Mouse (Mus musculus): Measurements from ENCODE around the gene Evc2. TPM values are rescaled to one million over a fixed set of nuclear protein-coding genes. Genes with fewer than 3 reads are reported as not detected.

Gene Evc2
- polyA plus RNA-seq (2015; fragmentation: Nextera tagmentation; extraction: Ambion mirVana), result 1.1 and 1.2 TPM in 2 replicates

GRCm38 (mm10) chr5:37338288-37338687 lies at the start of gene Evc2:
Gene Evc2 (plus strand): TSS chr5:37338499.
- peak within 1 kb of the TSS; percentile 72 for H3K4me2 ChIP-seq
- H3K27me3 ChIP-seq, result peaks cover 36% of the 10 kb centered on the region
- H3K36me3 ChIP-seq (replicated peaks), result no peaks in the 10 kb centered on the region
- ATAC-seq (ENCODE audit: insufficient read depth), result no peak
- WGBS (ENCODE audit: insufficient replicate concordance), result under 1% methylated on average over 27 of the region's 27 CpGs
- 0 out of 2 replicates have a peak within 1 kb of the TSS, but pooled peaks have one; percentile 8 for H3K9ac ChIP-seq
- H3K9me3 ChIP-seq (replicated peaks), result no peaks in the 10 kb centered on the region
- H3K4me3 ChIP-seq (replicated peaks), result peak within 1 kb of the TSS; percentile 52
- 0 out of 2 replicates have a peak, but pooled peaks cover 7% of the 10 kb centered on the region for H3K4me1 ChIP-seq (replicated peaks)
- H3K27ac ChIP-seq (replicated peaks), result no peak within 1 kb of the TSS

DNA sequence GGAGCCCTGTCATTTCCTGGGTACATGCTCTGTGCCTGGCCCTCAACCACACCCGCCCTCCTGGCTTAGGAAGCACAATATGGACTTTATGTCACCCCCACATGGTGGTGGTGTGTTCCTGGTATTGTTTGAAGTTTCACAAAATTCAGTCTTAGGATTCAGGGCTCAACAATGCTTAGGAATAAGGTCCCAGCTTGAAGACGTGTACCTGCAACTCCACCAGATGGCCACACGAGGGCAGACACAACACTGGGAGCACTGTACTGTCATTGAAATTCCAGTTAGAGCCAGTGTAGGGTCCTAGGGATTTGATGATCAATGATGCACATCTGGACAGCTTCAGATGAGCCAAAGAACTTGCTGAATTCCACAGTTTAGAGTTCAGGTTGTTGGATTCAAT lies 49.1 kb upstream of the Evc2 start:
- no peaks in the 10 kb centered on the region for H3K9me3 ChIP-seq (replicated peaks)
- H3K4me2 ChIP-seq, result no peak overlapping the region
- H3K4me1 ChIP-seq (replicated peaks), result no peaks in the 10 kb centered on the region
- WGBS (ENCODE audit: insufficient replicate concordance), result 11% methylated on average over 3 of the region's 3 CpGs
- no peak overlapping the region for H3K4me3 ChIP-seq (replicated peaks)
- H3K36me3 ChIP-seq (replicated peaks), result no peaks in the 10 kb centered on the region
- no peaks in the 10 kb centered on the region for H3K27me3 ChIP-seq
- H3K9ac ChIP-seq, result no peak overlapping the region
- no peak overlapping the region for H3K27ac ChIP-seq (replicated peaks)
- no peak for ATAC-seq (ENCODE audit: insufficient read depth)

- Histone ChIP-seq H3K27ac (replicated peaks) (no peak overlapping the region), H3K4me1 (replicated peaks) (no peaks in the 10 kb centered on the region), H3K9ac (no peak overlapping the region), H3K36me3 (replicated peaks) (no peaks in the 10 kb centered on the region), H3K9me3 (replicated peaks) (no peaks in the 10 kb centered on the region), H3K27me3 (no peaks in the 10 kb centered on the region), H3K4me2 (no peak overlapping the region), H3K4me3 (replicated peaks) (no peak overlapping the region)
- WGBS (ENCODE audit: insufficient replicate concordance), result 44% methylated on average over 9 of the region's 9 CpGs
- no peak for ATAC-seq (ENCODE audit: insufficient read depth)
Measured at GRCm38 (mm10) chr5:37290983-37291382, 47.3 kb upstream of the Evc2 start.

DNA sequence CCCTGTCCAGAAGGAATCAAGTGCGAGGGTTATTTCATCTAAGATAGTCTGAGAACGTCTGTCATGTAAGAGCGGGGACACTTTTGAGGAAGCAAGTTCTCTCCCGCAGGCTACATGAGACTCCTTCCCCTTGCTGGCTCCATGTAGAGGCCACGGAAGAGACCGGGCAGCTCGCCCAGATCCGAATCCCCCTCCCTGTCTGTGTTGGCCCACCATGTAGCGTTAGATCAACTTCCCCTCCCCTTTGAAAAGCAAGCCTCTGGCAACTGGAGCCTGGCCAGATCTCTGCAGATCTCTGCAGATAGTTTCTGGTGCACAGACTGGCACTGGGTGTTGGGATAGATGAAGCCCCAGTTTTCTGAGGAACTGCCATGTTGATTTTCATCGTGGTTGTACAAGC lies 41.6 kb upstream of the Evc2 start:
- H3K4me1 ChIP-seq (replicated peaks), result no peaks in the 10 kb centered on the region
- no peaks in the 10 kb centered on the region for H3K9me3 ChIP-seq (replicated peaks)
- H3K27ac ChIP-seq (replicated peaks), result no peak overlapping the region
- H3K27me3 ChIP-seq, result no peaks in the 10 kb centered on the region
- no peaks in the 10 kb centered on the region for H3K36me3 ChIP-seq (replicated peaks)
- no peak overlapping the region for H3K9ac ChIP-seq
- no peak overlapping the region for H3K4me3 ChIP-seq (replicated peaks)
- no peak for ATAC-seq (ENCODE audit: insufficient read depth)
- 65% methylated on average over 10 of the region's 10 CpGs for WGBS (ENCODE audit: insufficient replicate concordance)
- no peak overlapping the region for H3K4me2 ChIP-seq

DNA sequence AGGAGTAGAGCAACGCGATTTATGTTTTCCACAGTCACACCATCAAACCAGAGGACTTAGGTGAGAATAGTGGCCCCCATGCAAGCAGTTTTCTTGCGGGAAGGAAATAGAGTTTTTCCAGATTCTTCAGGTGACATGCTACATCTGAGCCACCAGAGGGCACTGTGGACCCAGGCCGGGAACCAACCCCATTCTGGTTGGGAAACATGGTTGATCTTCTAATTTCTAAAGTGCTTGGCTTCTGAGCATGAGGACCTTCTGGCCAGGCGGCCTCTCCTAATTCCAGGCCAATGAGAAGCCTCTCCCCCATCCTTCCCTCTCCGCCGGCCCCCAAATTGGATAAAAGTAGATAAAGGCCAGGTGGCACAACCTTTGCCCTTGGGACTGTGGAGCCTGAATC lies 39.9 kb upstream of the Evc2 start:
- no peak overlapping the region for H3K4me3 ChIP-seq (replicated peaks)
- no peaks in the 10 kb centered on the region for H3K27me3 ChIP-seq
- no peaks in the 10 kb centered on the region for H3K36me3 ChIP-seq (replicated peaks)
- H3K4me2 ChIP-seq, result no peak overlapping the region
- no peak overlapping the region for H3K27ac ChIP-seq (replicated peaks)
- no peaks in the 10 kb centered on the region for H3K9me3 ChIP-seq (replicated peaks)
- no peak overlapping the region for H3K9ac ChIP-seq
- no peak for ATAC-seq (ENCODE audit: insufficient read depth)
- 18% methylated on average over 7 of the region's 7 CpGs for WGBS (ENCODE audit: insufficient replicate concordance)
- no peaks in the 10 kb centered on the region for H3K4me1 ChIP-seq (replicated peaks)

GRCm38 (mm10) chr5:37310026-37310425 lies 28.3 kb upstream of the Evc2 start:
- 70% methylated on average over 9 of the region's 9 CpGs for WGBS (ENCODE audit: insufficient replicate concordance)
- H3K4me2 ChIP-seq, result no peak overlapping the region
- no peaks in the 10 kb centered on the region for H3K27me3 ChIP-seq
- H3K9ac ChIP-seq, result no peak overlapping the region
- no peaks in the 10 kb centered on the region for H3K4me1 ChIP-seq (replicated peaks)
- no peak overlapping the region for H3K27ac ChIP-seq (replicated peaks)
- no peak overlapping the region for H3K4me3 ChIP-seq (replicated peaks)
- H3K9me3 ChIP-seq (replicated peaks), result no peaks in the 10 kb centered on the region
- H3K36me3 ChIP-seq (replicated peaks), result no peaks in the 10 kb centered on the region
- ATAC-seq (ENCODE audit: insufficient read depth), result no peak

DNA sequence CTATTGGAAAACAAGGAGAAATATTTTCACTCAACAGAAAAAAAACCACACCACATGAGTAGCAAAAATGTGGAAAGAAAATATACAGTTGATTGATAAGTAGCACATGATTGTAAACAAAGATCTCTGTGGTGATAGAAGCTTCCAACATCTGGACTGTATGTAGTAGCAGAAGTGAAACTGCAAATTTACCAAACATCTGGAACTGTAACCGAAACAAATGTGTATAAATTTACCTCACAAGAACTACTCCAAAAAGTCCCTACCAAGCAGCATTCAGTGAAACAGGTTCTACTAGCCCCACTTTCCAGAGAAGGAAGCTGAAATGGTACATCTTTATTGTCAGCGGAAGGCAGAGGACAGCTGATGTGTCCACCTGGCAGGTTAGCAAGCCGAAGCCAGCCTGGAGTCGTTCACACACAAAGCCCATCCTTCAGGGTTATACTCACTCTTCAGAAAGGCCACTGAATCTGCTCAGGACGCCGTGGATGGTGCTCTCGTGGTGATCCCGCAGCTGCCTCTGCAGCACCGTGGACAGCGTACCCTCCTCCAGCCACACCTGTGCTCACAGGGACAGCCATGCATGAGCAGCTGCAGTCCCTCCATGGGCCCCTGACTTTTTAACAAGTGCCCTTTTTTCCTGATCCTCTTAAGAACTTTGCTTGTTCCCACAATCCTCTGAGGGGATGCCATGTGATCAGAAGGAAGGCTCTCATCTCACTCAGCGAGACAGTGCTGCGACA lies 25.1 kb upstream of the Evc2 start:
- Histone ChIP-seq H3K9ac (no peak overlapping the region), H3K36me3 (replicated peaks) (no peaks in the 10 kb centered on the region), H3K27me3 (no peaks in the 10 kb centered on the region), H3K27ac (replicated peaks) (no peak overlapping the region), H3K4me3 (replicated peaks) (no peak overlapping the region), H3K4me2 (no peak overlapping the region), H3K4me1 (replicated peaks) (no peaks in the 10 kb centered on the region), H3K9me3 (replicated peaks) (no peaks in the 10 kb centered on the region)
- WGBS (ENCODE audit: insufficient replicate concordance), result 70% methylated on average over 12 of the region's 12 CpGs
- no peak for ATAC-seq (ENCODE audit: insufficient read depth)

GRCm38 (mm10) chr5:37318715-37319114 lies 19.6 kb upstream of the Evc2 start:
- no peaks in the 10 kb centered on the region for H3K36me3 ChIP-seq (replicated peaks)
- no peaks in the 10 kb centered on the region for H3K27me3 ChIP-seq
- H3K4me3 ChIP-seq (replicated peaks), result no peak overlapping the region
- H3K4me2 ChIP-seq, result no peak overlapping the region
- H3K27ac ChIP-seq (replicated peaks), result no peak overlapping the region
- no peak for ATAC-seq (ENCODE audit: insufficient read depth)
- H3K9me3 ChIP-seq (replicated peaks), result no peaks in the 10 kb centered on the region
- no peak overlapping the region for H3K9ac ChIP-seq
- no peaks in the 10 kb centered on the region for H3K4me1 ChIP-seq (replicated peaks)
- 64% methylated on average over 6 of the region's 6 CpGs for WGBS (ENCODE audit: insufficient replicate concordance)

GRCm38 (mm10) chr5:37320174-37320573 lies 18.1 kb upstream of the Evc2 start:
- H3K4me1 ChIP-seq (replicated peaks), result no peaks in the 10 kb centered on the region
- no peaks in the 10 kb centered on the region for H3K9me3 ChIP-seq (replicated peaks)
- no peaks in the 10 kb centered on the region for H3K27me3 ChIP-seq
- ATAC-seq (ENCODE audit: insufficient read depth), result no peak
- no peak overlapping the region for H3K27ac ChIP-seq (replicated peaks)
- no peaks in the 10 kb centered on the region for H3K36me3 ChIP-seq (replicated peaks)
- 53% methylated on average over 3 of the region's 3 CpGs for WGBS (ENCODE audit: insufficient replicate concordance)
- H3K4me2 ChIP-seq, result no peak overlapping the region
- no peak overlapping the region for H3K9ac ChIP-seq
- H3K4me3 ChIP-seq (replicated peaks), result no peak overlapping the region

DNA sequence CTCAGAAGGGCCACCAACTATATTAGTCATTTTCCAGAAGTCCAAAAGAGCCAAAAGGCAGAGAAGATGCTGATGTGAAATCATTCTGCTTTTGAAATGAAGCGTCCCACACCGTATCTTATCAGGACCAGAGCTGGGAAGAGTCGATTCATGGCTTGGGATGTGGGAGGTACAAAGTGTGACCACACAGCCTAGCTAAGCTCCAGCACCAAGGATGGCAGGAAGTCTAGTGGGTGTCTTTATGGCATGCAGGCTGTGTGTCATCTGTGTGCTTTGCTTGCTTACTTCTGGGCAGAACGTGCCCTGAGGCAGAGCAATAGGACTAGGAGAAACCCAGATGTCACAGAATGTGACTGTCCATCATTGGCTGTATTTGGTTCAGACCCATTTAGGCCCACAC lies 17.5 kb upstream of the Evc2 start:
- Histone ChIP-seq H3K9me3 (replicated peaks) (no peaks in the 10 kb centered on the region), H3K27ac (replicated peaks) (no peak overlapping the region), H3K4me2 (no peak overlapping the region), H3K36me3 (replicated peaks) (no peaks in the 10 kb centered on the region), H3K4me1 (replicated peaks) (no peaks in the 10 kb centered on the region), H3K27me3 (no peaks in the 10 kb centered on the region), H3K9ac (no peak overlapping the region), H3K4me3 (replicated peaks) (no peak overlapping the region)
- WGBS (ENCODE audit: insufficient replicate concordance), result 56% methylated on average over 4 of the region's 4 CpGs
- ATAC-seq (ENCODE audit: insufficient read depth), result no peak

DNA sequence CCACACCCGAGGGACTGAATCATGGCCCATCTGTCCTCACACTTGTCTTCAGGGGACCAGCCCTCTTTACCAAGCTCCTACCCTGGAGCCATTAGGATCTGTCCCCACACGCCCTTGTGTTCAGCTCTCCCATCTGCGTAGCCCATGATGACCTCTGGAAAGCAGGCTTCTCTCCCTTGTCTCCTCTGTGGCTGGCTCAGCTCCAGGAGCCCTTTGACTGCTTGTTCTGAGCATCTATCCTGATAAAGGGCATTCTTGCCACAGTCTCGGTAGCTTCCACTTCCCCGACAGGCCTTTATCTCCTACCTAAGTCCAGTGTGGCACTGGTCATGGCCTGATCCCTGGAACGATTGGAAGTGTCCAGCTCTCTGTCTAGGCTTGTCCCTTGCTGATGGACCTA lies 11.6 kb upstream of the Evc2 start:
- WGBS (ENCODE audit: insufficient replicate concordance), result 72% methylated on average over 6 of the region's 6 CpGs

More for the DNA sequence above, 11.6 kb upstream of the Evc2 start:
- no peak for ATAC-seq (ENCODE audit: insufficient read depth)
- Histone ChIP-seq H3K4me2 (no peak overlapping the region), H3K9me3 (replicated peaks) (no peaks in the 10 kb centered on the region), H3K9ac (no peak overlapping the region), H3K27ac (replicated peaks) (no peak overlapping the region), H3K36me3 (replicated peaks) (no peaks in the 10 kb centered on the region), H3K4me1 (replicated peaks) (no peaks in the 10 kb centered on the region), H3K4me3 (replicated peaks) (no peak overlapping the region), H3K27me3 (no peaks in the 10 kb centered on the region)
